Mouse (Mus musculus) lung, postnatal 0 days (tissue): Measurements from ENCODE around the gene C1qtnf2. TPM values are rescaled to one million over a fixed set of nuclear protein-coding genes. Genes with fewer than 3 reads are reported as not detected.

Experiments used
- ATAC-seq: fragments of 200-750 bp; cut with Nextera tagmentation; 2 replicates; pipeline ENCODE4 v1.8.0; 2017; ENCODE audit warnings: moderate library complexity
- DNase-seq: peaks from one replicate; pipeline ENCODE4 v3.0.0-alpha.2; 2016; ENCODE audit warnings: low spot score
- H3K27ac ChIP-seq: fragments of 300-500 bp; sonication (generic); 2 replicates; pipeline ENCODE4 v1.5.1; 2014; ENCODE audit warnings: antibody characterized with exemption, mild to moderate bottlenecking, low read length, mixed read lengths
- H3K27me3 ChIP-seq: fragments of 300-500 bp; sonication (generic); replicated peaks from 2 replicates; pipeline ENCODE4 v1.6.1; 2014; ENCODE audit warnings: low read length, mixed read lengths; ENCODE audit not compliant: insufficient read depth
- H3K36me3 ChIP-seq: fragments of 300-500 bp; sonication (generic); 2 replicates; pipeline ENCODE4 v1.6.1; 2014; ENCODE audit warnings: low read length, mixed read lengths; ENCODE audit not compliant: insufficient read depth
- H3K4me1 ChIP-seq: fragments of 300-500 bp; sonication (generic); 2 replicates; pipeline ENCODE4 v1.6.1; 2014; ENCODE audit warnings: antibody characterized with exemption, low read depth, low read length, mixed read lengths; ENCODE audit not compliant: insufficient read depth
- H3K4me2 ChIP-seq: fragments of 300-500 bp; sonication (generic); replicated peaks from 2 replicates; pipeline ENCODE4 v1.6.1; 2014; ENCODE audit warnings: low read depth, mild to moderate bottlenecking, low read length, moderate library complexity, mixed read lengths
- H3K4me3 ChIP-seq: fragments of 300-500 bp; sonication (generic); 2 replicates; pipeline ENCODE4 v1.5.1; 2014; ENCODE audit warnings: low read depth, low read length
- H3K9ac ChIP-seq: fragments of 300-500 bp; sonication (generic); replicated peaks from 2 replicates; pipeline ENCODE4 v1.6.1; 2014; ENCODE audit warnings: low read depth, mild to moderate bottlenecking
- H3K9me3 ChIP-seq: fragments of 300-500 bp; sonication (generic); 2 replicates; pipeline ENCODE4 v1.6.1; 2016; ENCODE audit warnings: low read length, mixed read lengths
- CTCF ChIP-seq: IDR thresholded peaks from 2 replicates; pipeline ENCODE4 v1.5.1; 2016; ENCODE audit warnings: antibody characterized with exemption, mild to moderate bottlenecking
- EP300 ChIP-seq: IDR thresholded peaks from 2 replicates; pipeline ENCODE4 v1.6.1; 2016; ENCODE audit warnings: antibody characterized with exemption, mild to moderate bottlenecking, control low read depth
- WGBS: fragments of 180-500 bp; shearing (Covaris S2); extraction: QIAGEN DNeasy Blood & Tissue Kit; methylation state at CpG from one replicate; pipeline ENCODE4 v1.1.7; 2014; 5-methylcytosine and 5-hydroxymethylcytosine counted together
- polyA plus RNA-seq: library from polyadenylated mRNA; unstranded; fragments of >200 nt; fragmentation: Nextera tagmentation; extraction: Ambion mirVana; gene quantifications from 2 replicates; pipeline ENCODE4 v1.2.1, GENCODE M21; 2015

C1qtnf2 gene
- polyA plus RNA-seq, 1 experiment from 2014 or later = 9.2 TPM

- Histone ChIP-seq H3K27me3 (no peaks in the 10 kb centered on the region), H3K27ac (no peak overlapping the region), H3K36me3 (peaks cover 4% of the 10 kb centered on the region), H3K9ac (no peak overlapping the region), H3K9me3 (no peaks in the 10 kb centered on the region), H3K4me3 (no peak overlapping the region), H3K4me1 (no peaks in the 10 kb centered on the region), H3K4me2 (no peak overlapping the region)
- DNase-seq (peak; percentile 41), ATAC-seq (no peak)
- 56% methylated on average over 2 of the region's 2 CpGs for WGBS
- no peak for TF ChIP-seq EP300
- peak; percentile 59 for TF ChIP-seq CTCF
Measured at GRCm38 (mm10) chr11:43452266-43452665, 21.8 kb upstream of the C1qtnf2 start.

- H3K27me3 ChIP-seq = no peaks in the 10 kb centered on the region
- no peaks in the 10 kb centered on the region for H3K36me3 ChIP-seq
- no peak overlapping the region for H3K4me2 ChIP-seq
- no peaks in the 10 kb centered on the region for H3K4me1 ChIP-seq
- no peaks in the 10 kb centered on the region for H3K9me3 ChIP-seq
- no peak for TF ChIP-seq CTCF
- no peak for TF ChIP-seq EP300
- no peak overlapping the region for H3K4me3 ChIP-seq
- WGBS = 92% methylated on average over 25 of the region's 25 CpGs
- no peak overlapping the region for H3K27ac ChIP-seq
- DNase-seq (no peak), ATAC-seq (no peak)
- H3K9ac ChIP-seq = no peak overlapping the region
Measured at GRCm38 (mm10) chr11:43463204-43463603, 10.9 kb upstream of the C1qtnf2 start.

- Histone ChIP-seq H3K4me1 (peaks cover 6% of the 10 kb centered on the region; the same call in 1 of the 2 replicates), H3K4me3 (no peak overlapping the region), H3K9me3 (no peaks in the 10 kb centered on the region), H3K4me2 (no peak overlapping the region), H3K27me3 (no peaks in the 10 kb centered on the region), H3K9ac (no peak overlapping the region), H3K36me3 (no peaks in the 10 kb centered on the region), H3K27ac (peak overlapping the region; percentile 16; the same call in 1 of the 2 replicates)
- TF ChIP-seq CTCF (no peak), EP300 (0 out of 2 replicates have a peak, but pooled peaks have one; percentile 37)
- 10% methylated on average over 5 of the region's 5 CpGs for WGBS
- DNase-seq (peak; percentile 82), ATAC-seq (peak; percentile 50)
Measured at GRCm38 (mm10) chr11:43470118-43470517, 4.0 kb upstream of the C1qtnf2 start.

- TF ChIP-seq EP300 = no peak
- TF ChIP-seq CTCF = no peak
- H3K4me2 ChIP-seq = no peak overlapping the region
- no peaks in the 10 kb centered on the region for H3K36me3 ChIP-seq
- WGBS = 55% methylated on average over 6 of the region's 6 CpGs
- DNase-seq (peak; percentile 32), ATAC-seq (peak; percentile 32)
- H3K9ac ChIP-seq = no peak overlapping the region
- H3K4me3 ChIP-seq = no peak overlapping the region
- no peaks in the 10 kb centered on the region for H3K27me3 ChIP-seq
- peaks cover 6% of the 10 kb centered on the region; the same call in 1 of the 2 replicates for H3K4me1 ChIP-seq
- H3K27ac ChIP-seq = no peak overlapping the region; the same call in 1 of the 2 replicates
- no peaks in the 10 kb centered on the region for H3K9me3 ChIP-seq
Measured at GRCm38 (mm10) chr11:43470881-43471820, 2.9 kb upstream of the C1qtnf2 start.

GRCm38 (mm10) chr11:43473115-43473514 lies 961 bp upstream of the C1qtnf2 start:
- no peak for TF ChIP-seq CTCF
- TF ChIP-seq EP300 = no peak
- Histone ChIP-seq H3K4me2 (no peak overlapping the region), H3K27ac (no peak overlapping the region), H3K4me1 (peaks cover 6% of the 10 kb centered on the region; the same call in 1 of the 2 replicates), H3K9me3 (no peaks in the 10 kb centered on the region), H3K4me3 (no peak overlapping the region), H3K36me3 (no peaks in the 10 kb centered on the region), H3K27me3 (no peaks in the 10 kb centered on the region), H3K9ac (no peak overlapping the region)
- WGBS = 77% methylated on average over 1 of the region's 1 CpGs
- no peak for DNase-seq
- no peak for ATAC-seq

GRCm38 (mm10) chr11:43473635-43474224 lies 346 bp upstream of the C1qtnf2 start:
- no peaks in the 10 kb centered on the region for H3K27me3 ChIP-seq
- peaks cover 6% of the 10 kb centered on the region; the same call in 1 of the 2 replicates for H3K4me1 ChIP-seq
- no peak overlapping the region for H3K9ac ChIP-seq
- DNase-seq (no peak), ATAC-seq (no peak)
- no peaks in the 10 kb centered on the region for H3K9me3 ChIP-seq
- H3K4me3 ChIP-seq = peak overlapping the region; percentile 10; the same call in 1 of the 2 replicates
- TF ChIP-seq EP300 (no peak), CTCF (no peak)
- no peak overlapping the region for H3K27ac ChIP-seq
- peak overlapping the region; percentile 49 for H3K4me2 ChIP-seq
- WGBS = 44% methylated on average over 15 of the region's 15 CpGs
- H3K36me3 ChIP-seq = no peaks in the 10 kb centered on the region
